Mouse (Mus musculus): ENCODE measurements around the gene Pdzrn3.

Gene Pdzrn3

DNA sequence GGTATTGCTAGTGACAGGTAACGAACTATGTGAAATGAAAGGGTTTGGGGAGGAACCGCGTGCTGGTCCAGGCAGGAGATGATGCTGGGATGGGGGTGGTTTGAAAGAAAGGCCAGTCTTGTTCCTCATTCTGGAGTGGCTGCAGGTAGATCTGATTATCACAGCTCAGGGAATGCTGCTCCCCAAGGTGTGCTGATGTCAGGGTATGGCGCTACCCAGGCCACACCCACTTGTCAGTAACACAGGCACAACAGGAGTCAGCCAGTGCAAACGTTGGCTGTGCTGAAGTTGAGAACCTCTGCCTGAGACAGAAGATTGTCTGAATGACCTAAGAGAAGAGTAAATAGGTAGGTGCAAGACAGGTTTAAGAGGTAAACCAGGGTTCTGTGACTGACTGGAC is 4.7 kb downstream of the Pdzrn3 start:
- in situ Hi-C loops (cut with MseI, MboI), result no loop called here

DNA sequence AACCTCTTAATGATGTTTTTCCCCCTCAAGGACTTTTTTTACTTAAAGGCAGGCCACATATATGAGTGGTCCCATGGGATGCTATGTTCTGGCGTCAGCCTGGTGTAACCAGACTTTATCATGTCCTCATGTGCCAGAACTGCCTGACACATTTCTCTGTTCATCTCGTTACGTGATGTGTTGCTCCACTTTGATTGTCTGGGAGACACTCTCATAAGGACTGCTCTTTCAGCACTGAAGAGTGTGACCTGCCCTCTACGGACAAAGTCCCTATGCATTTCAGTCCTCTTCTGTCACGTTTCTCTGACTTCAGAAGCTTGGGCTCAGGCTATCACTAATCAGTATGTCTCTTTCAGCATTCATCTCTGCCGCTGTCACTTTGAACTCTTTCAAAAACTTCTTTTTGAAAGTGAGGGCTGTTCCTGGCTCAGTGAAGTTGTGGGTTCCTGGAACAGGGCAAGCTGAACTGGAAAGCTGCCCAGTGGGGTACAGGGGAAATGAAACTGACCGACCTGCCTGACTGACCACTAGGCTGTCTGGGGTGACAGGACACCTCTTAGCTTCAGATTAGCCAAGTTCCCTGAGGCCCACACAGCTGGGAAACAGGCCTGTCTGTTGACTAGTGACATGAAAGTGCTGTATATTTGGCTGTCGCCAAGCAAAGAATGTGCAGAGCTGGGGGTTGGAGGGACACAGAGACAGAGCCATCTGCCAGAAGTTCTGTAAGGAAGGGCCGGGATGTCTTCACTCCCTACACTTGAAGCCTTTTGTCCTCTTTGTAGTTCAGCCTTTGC is 10.7 kb downstream of the Pdzrn3 start:
- in situ Hi-C loops (cut with MseI, MboI), result no loop called here

DNA sequence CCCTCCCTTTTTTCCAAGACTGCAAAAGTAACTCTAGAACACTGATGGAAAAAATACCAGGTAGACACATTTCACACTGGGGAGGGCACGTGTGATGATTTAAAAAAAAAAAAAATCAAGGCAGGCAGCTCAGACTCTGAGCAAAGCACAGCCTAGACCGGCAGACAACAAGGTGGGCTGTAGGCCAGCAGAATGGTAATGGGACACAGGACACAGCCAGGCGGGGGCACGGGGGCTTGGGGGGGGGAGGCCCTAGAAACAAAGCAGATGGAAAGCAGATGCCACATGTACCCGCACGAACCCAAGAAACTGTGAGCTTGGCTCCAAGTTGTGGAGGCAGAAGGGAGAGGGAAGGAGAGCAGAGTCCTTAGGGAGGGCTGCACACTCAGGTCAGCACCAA is 11.9 kb downstream of the Pdzrn3 start:
- in situ Hi-C loops (cut with MseI, MboI), result no loop called here

- in situ Hi-C loops (cut with MseI, MboI), result no loop called here
These were observed 13.8 kb downstream of the Pdzrn3 start for GRCm38 (mm10) chr6:101363904-101364303.

DNA sequence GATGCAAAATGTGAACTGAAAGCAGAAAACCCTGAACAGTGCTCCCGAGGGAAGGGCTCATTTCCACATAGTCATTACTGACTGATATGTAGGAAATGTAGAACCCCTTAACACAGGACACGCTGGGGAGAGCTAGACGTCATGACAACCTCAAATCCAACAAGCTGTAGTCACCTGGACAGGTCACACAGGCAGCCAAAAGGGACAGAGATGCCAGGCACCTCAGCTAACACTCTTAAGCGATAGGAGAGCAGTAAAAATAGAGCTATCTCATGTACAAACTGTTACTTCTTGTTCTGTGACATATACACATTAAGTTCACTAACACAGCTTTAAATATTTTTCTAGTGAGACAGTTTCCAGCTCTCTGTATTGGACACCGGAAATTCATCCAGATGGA is 15.0 kb downstream of the Pdzrn3 start:
- in situ Hi-C loops (cut with MseI, MboI), result no loop called here

DNA sequence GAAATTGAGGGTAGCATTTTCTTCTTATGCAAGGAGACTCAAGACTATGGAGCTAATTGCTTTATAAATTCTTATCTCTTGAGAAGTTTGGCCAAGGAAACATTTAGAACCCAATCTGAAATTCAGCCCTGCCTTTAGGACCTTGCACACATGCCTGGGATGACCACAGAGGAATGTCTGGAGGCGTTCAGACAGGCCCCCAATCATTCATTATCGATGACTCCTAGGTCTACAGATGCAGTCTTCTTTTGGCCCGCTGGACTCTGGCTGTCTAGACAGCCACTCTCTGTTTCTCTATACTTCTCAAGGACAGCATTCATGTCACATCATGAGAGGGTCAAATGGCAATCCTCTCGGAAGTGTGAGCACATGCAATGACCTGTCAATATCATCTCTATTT is 15.4 kb downstream of the Pdzrn3 start:
- in situ Hi-C loops (cut with MseI, MboI), result no loop called here

DNA sequence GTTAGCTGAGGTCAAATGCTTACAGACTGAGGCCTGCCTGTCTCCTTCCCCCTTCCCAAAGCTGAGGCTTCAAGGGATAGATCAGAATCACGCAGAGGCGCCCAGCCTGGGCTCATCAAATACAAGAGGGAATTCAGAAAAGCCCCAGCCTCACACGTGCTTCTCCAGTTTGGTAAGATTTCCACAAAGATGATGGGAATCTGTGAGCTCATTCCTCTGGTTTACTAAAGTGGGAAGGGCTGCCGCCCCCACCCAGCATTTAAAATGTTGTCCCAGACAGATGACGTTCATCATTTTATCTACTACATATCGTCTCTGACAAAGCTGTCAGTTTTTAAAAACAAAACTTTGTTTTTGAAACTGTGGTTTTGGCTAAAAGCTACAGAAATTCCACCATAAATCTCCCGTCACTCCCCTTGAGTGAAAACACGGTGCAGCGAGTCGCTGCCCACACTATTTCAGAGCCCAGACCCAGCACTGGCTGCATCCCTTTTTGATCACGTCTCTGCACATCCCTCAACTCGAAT is 17.4 kb downstream of the Pdzrn3 start:
- in situ Hi-C loops (cut with MseI, MboI), result no loop called here

GRCm38 (mm10) chr6:101359646-101360045 is 18.1 kb downstream of the Pdzrn3 start:
- in situ Hi-C loops (cut with MseI, MboI), result no loop called here

- in situ Hi-C loops (cut with MseI, MboI), result no loop called here
These were observed 22.8 kb downstream of the Pdzrn3 start for GRCm38 (mm10) chr6:101354887-101355286.

- in situ Hi-C loops (cut with MseI, MboI), result no loop called here
These were observed 23.3 kb downstream of the Pdzrn3 start for GRCm38 (mm10) chr6:101354230-101354881.

DNA sequence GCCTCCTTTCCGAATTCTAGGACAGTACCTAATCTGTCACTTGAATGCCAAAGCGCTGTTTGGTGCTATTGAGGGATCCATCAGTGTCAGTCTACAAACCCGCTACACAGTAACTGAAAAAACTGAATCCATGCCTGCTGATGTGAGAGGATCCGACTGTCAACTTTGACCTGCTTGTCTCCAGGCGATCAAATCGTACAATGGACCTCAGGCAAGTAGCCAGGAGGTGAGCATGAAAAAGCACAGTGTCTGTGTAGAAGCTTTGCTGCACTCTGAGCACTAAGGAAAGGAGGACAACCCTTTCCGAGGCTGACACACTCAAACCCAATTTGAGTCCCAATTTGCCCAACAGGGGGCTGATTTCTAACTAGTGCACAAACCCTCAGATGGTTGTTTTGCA is 24.0 kb downstream of the Pdzrn3 start:
- in situ Hi-C loops (cut with MseI, MboI), result no loop called here

- in situ Hi-C loops (cut with MseI, MboI), result no loop called here
These were observed 25.1 kb downstream of the Pdzrn3 start for GRCm38 (mm10) chr6:101352626-101353025.

DNA sequence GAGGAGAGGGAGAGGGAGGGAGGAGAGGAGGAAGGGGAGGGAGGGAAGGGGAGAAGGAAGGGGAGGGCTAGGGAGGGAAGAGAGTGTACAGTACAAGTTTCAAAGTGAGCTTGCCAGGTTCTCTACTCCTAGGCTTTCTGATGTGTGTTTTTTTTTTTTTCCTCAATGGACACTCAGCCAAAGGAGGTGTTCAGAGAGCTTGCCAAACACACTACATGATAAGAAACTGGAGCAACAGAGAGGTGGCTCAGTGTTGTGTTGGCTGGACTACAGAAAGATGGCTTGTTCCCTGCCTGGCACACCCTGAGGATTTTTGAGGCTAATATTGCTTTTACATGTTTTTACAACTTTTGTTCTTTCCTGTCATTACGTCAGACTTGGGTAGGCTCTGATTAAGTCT is 26.6 kb downstream of the Pdzrn3 start:
- in situ Hi-C loops (cut with MseI, MboI), result no loop called here

- in situ Hi-C loops (cut with MseI, MboI), result no loop called here
These were observed 27.2 kb downstream of the Pdzrn3 start for GRCm38 (mm10) chr6:101350414-101350973.

- in situ Hi-C loops (cut with MseI, MboI), result no loop called here
These were observed 29.2 kb downstream of the Pdzrn3 start for GRCm38 (mm10) chr6:101348496-101348895.

DNA sequence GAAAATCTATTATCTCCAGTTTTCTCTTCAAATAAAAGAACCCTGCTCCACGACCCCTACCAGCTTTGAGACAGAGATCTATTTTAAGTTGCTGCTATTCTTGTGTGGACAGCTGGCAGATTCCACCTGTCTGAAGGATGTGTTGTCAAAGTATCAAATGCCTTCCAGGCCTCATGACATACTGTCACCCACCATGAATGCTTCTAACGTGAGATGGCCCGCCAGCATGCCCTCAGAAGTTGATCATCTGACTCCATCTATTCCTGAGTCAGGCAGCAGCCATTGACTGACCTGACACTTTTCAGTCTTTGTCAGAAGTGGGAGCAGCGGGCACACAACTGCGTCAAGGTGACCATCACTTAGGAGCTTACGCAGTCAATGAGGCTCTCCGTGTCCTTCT is 37.6 kb downstream of the Pdzrn3 start:
- in situ Hi-C loops (cut with MseI, MboI), result no loop called here

- in situ Hi-C loops (cut with MseI, MboI), result no loop called here
These were observed 39.7 kb downstream of the Pdzrn3 start for GRCm38 (mm10) chr6:101337842-101338528.

DNA sequence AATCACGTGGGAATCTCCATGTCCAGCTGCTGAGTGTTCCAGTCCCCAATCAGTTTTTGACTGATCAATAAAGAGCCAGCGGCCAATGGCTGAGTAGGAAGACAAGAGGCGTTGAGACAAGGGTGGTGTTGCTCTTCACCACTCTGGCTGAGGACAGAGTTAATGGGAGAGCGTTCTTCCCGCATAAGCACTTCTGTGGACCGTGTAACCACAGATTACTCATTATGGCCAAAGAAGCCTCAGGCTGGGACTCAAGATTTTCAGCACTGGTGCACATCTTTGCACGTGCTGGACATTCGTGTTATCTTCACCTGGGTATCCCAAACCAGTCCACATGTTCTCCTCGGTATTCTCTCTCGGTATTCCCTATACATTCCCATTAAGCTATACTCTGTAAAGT is 41.0 kb downstream of the Pdzrn3 start:
- in situ Hi-C loops (cut with MseI, MboI), result no loop called here

DNA sequence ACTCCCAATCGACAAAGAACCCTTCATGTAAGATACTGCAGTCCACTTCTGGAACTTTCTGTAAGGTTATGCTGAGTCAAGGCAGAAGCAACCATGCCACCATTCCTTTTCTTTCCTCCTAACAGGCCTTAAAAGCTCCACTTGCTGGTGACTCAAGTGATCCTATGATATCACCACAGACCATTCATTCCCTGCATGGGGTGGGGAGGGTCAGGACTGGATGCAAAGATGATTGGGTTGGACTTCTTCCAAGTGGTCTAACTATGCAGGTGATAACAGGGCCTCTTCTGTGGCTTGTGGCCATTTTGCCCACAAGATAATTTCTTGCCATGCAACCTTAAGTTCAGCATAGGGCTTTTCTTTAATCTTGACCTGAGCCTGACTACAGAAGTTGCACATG is 42.0 kb downstream of the Pdzrn3 start:
- in situ Hi-C loops (cut with MseI, MboI), result no loop called here

DNA sequence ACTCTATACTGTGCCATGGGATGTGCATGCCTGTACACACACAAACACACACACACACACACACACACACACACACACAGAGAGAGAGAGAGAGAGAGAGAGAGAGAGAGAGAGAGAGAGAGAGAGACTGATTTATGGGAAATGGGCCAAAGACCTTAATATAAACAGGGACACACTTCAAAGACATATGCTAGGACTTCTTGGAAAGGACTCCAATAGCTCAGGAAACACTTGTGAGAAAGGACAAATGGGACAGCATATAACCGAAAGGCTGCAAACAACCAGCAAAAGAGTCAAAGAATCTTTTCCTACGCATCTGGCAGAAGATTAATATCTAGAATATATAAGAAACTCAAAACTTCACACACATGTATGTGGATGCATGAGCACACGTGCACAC is 43.2 kb downstream of the Pdzrn3 start:
- in situ Hi-C loops (cut with MseI, MboI), result no loop called here

DNA sequence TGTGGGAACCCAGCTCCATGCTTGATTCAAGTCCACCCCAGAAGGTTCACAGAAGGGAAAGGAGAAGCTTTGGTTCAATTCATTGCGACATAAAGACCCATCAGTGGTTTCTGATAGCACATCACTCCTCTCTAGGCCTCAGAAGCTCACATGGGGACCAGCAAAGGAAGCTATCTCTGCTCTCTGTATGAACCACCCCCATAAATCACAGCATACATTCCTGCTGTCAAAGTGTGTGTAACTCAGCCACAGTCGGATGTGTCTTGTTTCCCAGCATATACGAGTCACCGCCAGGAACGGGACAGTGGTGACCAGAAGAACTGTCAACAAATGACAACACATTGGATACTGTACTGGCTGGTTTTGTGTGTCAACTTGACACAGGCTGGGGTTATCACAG is 47.3 kb downstream of the Pdzrn3 start:
- in situ Hi-C loops (cut with MseI, MboI), result no loop called here

GRCm38 (mm10) chr6:101329499-101329898 is 48.2 kb downstream of the Pdzrn3 start:
- in situ Hi-C loops (cut with MseI, MboI), result no loop called here
